Mouse (Mus musculus) cerebellum, adult 11-12 months (tissue): ENCODE data around the gene Zfp68.
A peak's percentile ranks its signal among the peaks of the same experiment; 100 is the strongest.
"Not testable (repeated sequence)": the region's sequence is repeated elsewhere in the genome, so short reads cannot be mapped to it uniquely, and the experiment has no call there.

Experiments used
- DNase-seq: peaks from one replicate; pipeline ENCODE4 v3.0.0; 2022

The Zfp68 gene

DNA sequence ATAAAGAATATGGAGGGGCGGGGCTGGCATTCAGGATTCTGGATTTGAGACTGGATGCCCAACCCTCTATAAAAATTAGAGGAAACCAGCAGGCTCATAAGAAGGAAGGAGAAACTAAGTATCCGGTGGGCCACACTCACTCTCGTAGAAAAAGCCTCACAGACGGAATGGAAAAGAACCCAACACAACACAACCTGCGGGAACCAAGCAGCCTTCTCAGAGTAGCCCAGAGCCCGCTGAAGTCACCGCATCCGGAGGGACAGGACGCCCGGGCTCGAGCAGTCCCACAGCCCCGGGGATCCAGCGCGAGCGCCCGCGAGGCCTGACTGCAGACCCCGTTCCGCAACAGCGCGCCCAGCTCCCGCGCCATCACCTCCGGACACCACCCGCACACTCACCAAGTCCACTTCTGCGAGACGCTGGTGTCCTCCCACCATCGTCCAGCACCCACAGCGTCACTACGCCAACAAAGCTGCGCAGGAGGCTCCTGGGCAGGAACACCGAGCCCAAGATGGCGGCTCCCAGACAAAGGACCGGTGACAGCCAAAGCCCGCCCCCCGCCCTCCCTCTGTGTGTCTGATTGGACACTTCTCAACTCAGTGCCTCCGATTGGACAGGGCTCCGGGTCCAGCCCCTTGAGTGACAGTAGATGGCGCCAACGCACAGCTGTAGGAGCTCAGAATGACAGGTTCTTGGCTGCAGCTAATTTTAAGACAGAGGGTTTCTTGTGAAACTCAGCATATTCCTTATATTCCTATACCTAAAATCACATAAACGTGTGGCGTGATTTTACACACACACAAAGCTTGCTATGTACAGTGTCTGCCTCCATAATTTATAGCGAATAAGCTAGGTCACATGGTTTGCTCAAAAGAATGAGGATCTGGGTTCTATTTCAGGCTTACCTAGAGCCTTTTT lies at the start of gene Zfp68:
TSS of gene Zfp68 (minus strand) at position 551 of the 918 bp plus-strand sequence.
- DNase-seq: peak; percentile 94

DNA sequence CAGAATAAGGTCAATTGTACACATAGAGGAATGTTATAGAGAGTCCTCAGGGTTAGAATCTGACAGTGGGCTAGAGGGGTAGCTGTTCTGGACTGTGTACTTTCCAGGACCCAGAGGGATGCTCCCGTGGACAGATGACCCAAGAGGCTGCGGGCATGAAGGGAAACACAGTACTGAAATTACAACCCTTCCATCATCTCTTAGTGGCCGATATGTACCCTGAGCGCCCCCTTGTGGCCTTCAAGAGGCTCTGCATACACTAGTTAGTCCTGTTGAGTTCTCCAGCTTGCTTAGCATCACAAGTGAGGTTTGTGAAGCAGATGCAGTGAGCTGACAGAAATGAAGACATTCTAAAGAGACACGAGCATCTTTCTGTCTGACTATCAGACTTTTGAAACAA lies 39.4 kb upstream of the Zfp68 start:
- DNase-seq: peak; percentile 15

DNA sequence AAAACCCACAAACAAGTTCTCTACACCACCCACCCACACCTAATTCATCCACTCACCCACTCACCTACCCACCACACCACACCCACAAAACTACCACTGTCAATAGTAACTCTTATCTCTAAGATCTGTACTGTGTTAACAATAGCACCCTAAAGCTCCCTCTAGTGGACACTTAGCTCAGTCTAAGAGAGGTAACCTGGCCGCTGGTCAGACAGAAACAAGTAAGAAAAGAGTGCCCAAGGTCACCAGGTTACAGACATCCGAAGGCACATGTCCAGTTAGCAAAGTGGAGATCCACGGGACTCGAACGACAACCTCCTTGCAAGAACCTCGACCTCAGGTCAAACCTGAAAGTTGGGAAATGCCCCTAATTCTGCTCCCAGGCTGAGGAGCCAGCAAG lies 38.3 kb upstream of the Zfp68 start:
- peak; percentile 13 for DNase-seq

DNA sequence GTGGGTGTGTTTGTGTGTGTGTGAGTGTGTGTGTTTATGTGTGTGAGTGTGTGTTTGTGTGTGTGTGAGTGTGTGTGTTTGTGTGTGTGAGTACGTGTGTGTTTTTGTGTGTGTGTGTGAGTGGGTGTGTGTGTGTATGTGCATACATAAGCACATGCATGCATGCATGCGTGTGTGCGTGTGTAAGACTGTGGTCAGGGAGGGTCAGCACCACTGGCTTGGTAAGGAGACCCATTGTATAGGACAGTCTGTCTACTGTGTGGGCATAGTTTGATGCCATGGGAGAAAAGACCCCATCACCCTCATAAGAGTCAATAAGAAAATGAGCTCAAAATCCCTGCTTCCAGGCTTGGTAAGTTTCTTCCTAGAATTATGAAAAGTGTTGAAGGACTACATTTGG lies 37.8 kb upstream of the Zfp68 start:
- no peak for DNase-seq

DNA sequence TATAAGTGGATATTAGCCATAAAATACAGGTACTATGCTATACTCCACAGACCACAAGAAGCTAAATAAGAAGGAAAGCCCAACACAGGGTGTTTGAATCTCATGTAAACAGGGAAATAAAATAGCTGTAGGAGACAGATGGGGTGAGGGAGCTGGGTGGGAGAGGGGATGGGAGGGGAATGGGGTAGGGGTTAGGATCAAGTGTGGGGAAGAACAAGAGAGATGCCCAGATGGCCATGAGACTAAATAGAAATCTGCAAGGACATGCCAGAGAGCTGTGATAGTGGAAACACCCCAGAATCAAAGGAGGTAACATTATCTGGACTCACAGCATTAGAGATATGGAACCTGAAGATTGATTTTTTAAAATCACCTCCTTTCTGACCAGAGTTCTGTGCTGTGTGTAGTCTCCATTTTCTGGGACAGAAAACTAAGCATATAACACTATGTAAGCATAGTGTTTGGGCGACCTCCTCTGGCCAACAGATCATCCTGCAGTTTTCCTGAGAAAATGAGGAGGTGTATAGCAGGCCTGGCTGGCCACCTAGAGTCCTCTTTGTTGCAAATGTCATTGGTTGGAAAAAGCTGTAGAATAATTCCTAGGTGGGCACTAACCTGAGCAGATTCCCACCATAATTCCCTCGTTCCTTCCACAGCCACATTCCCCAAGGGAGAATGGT lies 37.1 kb upstream of the Zfp68 start:
- peak; percentile 6 for DNase-seq

DNA sequence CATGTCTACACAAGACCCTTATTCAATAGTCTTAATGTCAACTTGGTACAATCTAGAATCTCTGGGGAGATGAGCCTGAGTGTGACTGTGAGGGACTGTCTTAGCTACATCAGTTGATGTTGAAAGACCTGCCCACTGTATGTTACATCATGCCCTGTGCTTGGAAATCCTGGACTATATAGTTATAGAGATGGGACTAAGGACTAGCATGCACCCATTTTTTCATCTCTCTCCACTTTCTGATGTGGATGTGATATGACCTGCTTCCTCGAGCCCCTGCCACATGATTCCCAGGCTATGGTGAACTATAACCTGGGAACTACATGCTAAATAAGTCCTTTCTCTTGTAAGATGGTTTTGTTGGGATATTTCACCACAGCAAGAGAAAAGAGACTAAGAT lies 33.4 kb upstream of the Zfp68 start:
- DNase-seq: no peak

DNA sequence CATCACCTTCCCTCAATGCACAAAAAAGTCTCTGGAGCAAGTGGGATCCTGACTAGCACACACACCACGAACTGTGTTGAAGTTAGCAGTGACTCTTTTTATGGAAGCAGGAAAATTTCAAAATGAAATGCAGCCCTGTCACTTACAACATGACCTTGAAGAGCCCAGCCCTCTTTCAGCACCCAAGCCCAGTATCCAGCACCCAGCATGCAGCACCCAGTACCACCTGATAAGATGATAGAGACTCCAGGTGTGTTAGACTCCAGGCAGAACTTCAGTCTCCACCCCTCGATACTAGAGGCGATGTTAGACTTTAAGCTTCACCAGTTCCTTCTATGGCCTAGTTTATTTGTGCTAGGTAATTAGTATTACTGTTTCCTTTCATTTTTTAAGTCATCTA lies 22.2 kb upstream of the Zfp68 start:
- DNase-seq: no peak

DNA sequence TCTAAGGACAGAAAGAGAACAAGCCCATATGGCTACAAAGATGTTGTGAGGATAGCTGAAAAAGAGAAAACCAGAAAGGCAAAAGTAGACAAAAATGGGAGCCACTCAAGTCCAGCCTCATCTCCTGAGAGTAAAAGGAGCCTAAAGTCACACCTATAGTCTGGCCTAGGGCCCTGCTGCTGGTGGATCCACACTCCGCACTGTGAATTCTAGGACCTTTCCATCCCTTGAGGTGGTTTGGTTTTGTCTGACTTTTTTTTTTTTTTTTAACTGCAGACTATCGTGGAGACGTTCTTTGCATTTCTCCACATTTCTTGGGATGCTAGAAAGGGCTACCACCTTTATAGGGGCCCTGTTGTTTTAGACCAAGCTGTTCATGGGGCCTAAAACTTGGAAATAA lies 21.5 kb upstream of the Zfp68 start:
- DNase-seq: no peak

DNA sequence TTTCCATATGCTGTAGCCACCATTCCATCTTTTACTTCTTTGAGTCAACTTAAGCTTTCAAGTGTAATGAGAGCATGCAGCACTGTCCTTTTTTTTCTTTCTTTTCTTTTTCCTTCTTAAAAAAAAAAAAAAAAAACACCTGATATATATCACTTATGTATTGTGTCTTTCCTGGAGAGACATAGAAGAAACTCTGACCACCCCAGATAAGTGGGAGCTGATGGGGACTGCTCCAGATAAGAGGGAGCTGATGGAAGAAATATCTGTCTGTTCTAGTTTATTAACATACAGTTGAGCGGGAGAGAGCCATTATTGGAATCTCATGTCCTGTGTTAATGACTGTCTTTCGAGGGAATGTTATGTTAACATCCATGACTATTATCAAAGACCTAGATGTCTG lies 16.9 kb upstream of the Zfp68 start:
- no peak for DNase-seq

DNA sequence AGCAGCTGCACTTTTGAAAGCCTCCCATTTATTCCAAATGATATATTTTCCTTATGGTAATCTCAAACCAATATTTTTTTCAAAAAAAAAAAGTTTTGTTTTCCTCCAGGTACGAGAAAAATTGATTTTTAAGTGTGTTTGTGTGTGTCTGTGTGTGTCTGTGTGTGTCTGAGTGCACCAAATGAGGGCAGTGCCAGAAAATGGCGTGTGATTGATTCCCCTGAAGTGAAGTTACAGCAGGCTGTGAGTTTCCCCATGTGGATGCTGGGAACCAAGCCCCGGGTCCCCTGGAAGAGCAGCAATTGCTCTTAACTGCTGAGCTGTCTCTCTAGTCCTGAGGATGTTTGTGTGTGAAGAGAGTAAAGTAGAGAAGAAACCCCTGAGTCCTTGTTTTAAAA lies 3.9 kb upstream of the Zfp68 start:
- no peak for DNase-seq

DNA sequence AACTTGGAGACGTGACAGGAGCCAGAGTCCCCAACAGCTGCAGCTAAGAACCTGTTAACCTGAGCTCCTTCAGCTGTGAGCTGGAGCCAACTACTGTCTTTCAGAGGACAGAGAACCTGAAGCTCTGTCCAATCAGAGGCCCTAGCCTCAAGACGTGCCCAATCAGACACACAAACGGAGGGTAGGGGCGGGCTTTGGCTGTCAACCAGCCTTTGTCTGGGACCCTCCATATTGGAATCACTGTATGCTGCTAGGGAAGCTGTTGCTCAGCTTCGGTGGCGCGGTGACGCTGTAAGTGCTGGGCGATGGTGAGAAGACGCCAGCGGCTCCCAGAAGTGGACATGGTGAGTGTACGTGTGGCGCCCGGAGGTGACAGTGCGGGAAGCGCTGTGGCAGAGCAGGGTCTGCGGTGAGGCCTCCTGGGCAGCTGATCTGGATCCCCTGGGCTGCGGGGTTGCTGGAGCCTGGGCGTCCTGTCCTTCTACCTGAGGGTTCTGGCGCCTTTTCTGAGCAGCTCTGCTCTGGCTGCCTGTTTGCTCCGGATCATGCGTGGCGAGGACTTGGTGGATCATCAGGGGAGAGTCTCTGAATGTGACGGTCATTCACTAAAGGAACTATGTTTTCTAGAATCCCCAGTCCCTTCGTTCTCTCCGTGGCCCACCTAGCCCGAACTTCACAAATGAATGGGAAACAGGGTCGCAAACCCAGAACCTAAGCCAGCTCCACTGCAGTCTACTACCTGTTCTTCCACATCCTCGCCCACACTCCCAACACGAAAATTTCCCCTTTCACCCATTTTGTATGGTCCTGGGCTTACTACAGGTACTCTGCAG lies 3.3 kb upstream of the Zfp68 start, which contains the start of gene A430033K04Rik:
TSS of gene A430033K04Rik (plus strand) at position 215 of the 833 bp plus-strand sequence.
- peak; percentile 93 for DNase-seq

DNA sequence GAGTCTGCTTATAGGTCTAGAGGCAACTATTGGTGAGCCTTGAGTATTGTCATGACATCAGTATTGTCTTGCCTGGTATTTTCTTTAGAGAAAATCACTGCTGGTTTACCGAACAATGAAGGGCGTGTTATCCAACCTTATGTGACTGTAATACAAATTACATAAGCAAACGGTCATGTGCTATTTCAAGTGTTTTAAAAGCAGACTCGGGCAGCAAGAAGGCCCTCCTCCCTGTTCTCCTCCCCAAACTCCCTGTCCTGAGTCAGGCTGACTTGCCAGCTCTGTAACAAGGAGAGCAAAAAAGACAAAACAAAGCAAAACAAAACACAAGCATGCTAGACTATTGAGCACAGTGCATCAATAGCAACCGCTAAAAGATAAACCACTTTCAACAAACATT lies 1.3 kb upstream of the Zfp68 start:
- DNase-seq: peak; percentile 10

DNA sequence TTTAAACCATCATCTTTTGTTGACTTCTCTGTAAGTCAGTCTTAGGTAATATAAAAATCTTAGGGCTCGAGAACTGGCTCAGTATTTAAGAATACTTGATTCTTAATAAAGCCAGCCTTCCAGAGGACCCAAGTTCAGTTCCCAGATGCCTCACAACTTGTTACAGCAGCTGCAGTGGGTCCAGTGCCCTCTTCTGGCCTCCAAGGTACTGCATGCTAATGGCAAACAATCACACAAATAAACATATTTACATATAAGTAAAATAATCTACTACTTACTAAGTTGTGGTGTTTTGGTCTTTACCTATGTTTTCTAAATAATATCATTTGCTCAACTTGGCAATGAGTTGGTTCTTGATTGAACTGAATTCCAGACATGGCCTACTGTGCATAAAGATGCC lies 1.2 kb downstream of the Zfp68 start:
- peak; percentile 19 for DNase-seq

DNA sequence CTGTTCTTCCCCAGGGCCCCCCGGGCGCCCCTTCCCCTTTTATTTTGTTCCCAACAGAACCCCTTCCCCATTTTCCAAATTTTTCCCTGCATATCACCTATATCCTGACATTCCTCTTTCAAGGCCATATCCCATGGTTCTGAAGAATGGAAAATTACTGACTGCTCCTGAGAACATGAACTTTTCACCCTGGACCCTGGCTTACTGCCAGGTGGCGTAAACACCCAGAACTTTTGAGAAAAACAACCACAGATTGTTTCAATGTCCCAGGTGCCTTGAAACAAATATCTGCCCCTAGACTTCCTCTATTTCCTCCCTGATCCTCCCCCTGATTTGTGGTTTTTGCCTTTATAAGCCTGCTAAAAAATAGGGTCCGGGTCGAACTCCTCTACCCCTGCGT lies 32.2 kb downstream of the Zfp68 start:
- no peak for DNase-seq

DNA sequence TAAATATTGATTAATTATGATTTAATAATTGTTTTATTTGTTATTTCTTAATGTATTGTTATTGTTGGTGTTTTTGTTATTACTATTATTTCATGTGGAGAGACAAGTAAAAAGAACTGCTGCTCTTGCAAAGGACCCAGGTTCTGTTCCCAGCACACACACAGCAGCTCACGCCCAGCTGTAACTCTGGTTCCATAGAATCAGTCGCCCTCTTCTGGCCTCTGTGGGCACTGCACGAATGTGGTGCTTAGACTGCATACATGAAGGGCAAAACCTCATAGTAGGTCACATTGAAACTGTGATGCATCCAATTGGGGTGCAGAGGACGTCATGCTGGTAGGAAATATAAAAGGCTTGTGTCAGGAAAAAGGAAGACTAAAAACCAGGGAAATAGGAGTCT lies 47.9 kb downstream of the Zfp68 start:
- DNase-seq: no peak

DNA sequence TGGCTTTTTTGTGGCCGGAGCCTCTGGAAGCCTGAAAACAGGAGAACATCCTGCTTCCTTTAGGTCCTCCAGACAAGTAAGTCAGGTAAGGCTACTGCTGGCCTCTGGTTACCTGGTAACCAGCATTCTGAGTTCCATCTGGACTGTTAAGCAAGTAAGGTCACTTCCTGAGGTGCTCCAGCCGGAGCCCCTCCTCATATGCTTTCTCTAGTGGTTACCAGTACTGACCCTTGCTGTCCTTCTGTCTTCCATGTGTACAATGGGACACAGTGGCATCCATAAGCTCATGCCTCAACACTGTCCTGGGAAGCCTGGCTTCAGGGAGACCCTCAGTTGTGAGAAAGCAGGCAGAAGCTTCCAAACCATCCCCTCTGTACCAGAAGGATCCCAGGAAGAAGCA lies 54.9 kb downstream of the Zfp68 start, which contains the start of gene 1700123K08Rik:
TSS of gene 1700123K08Rik (minus strand) at position 101 of the 400 bp plus-strand sequence.
- DNase-seq: not testable (repeated sequence)
